Mouse (Mus musculus) gastrocnemius, postnatal 10 days (tissue): ENCODE data around the gene Ttc23l. TPM values are rescaled to one million over a fixed set of nuclear protein-coding genes. Genes with fewer than 3 reads are reported as not detected.
"Not testable (repeated sequence)": the region's sequence is repeated elsewhere in the genome, so short reads cannot be mapped to it uniquely, and the experiment has no call there.

ENCODE experiments used
- DNase-seq: peaks from one replicate; pipeline ENCODE4 v3.0.0; 2021; ENCODE audit warnings: mixed read lengths
- long read RNA-seq, 2 experiments: library from polyadenylated mRNA; stranded (forward); transcript quantifications; one replicate each; pipeline ENCODE4 v2.0.0; 2021
- total RNA-seq, 2 experiments: library from RNA; stranded (reverse); gene quantifications; 2 replicates each; pipeline ENCODE4 v1.2.3; 2021

The Ttc23l gene
- not detected for total RNA-seq
- long read RNA-seq, experiment 1 = 0 reads
- long read RNA-seq, experiment 2 = 0 reads

GRCm38 (mm10) chr15:10558465-10558864 lies at the start of gene Ttc23l:
Gene Ttc23l, minus strand, starts transcription at chr15:10558668.
- no peak for DNase-seq

GRCm38 (mm10) chr15:10599413-10599812 lies 40.9 kb upstream of the Ttc23l start:
- no peak for DNase-seq

DNA sequence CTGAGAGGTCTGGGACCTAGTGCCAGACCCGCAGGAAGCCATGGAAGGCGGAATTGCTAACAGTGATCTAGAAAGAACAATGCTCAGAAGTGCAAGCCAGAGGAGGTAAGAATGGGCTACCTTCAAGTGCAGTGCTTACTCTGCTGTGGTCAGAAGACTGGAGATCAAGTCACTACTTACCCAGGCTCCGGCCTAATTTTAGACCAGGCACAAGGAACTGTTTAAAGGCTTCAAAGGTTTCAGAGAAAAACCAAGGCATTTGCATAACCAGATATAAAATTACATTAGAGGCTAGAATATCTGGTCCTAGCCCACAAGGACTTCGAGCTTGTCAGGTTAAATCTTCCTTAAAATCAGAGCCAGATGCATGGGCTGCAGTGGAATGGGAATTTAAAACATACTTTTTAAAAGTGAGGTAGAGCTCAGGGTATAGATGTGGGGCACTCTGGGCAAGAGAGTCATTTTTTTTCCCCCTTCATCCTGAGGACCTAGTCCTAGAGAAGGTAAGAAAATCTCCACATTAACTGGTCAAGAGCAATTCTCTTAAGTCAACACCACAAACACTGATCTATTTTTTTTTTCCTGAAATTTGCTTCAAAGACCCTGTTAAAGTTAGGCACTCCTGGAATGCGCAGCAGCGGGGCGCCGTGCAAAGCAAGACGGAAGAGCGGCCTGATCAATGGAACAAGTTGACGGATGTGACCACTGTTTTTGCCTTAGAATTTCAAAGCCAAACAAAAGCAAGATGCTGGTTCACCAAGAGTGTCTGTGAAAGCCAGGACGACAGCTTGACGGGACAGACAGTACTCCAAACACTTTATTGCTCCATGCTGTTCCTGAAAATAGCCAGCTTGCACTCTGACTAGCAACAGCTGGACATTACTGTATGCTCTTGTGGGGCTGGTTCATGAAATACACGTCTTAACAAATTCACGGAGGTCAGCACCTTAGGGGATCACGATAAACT lies 40.1 kb upstream of the Ttc23l start:
- DNase-seq = no peak

- no peak for DNase-seq
Measured at GRCm38 (mm10) chr15:10596871-10597270, 38.4 kb upstream of the Ttc23l start.

DNA sequence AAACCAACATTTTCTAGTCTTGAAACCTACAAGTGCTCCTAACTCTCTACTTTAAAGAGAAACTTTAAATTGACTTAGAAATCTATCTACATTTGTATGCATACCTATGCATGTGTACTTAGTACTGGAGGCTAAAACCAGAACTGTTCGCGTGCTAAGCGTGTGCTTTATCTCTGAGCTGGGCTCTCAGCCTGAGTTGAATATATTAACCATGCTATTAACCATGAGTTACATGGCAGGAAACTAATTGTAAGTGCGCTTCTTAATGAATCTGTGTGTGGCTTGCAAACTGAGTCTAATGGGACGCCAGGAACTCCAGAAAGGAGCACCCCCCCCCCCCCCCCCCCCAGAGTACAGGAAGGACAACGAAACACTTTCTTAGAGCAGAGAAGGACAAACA lies 36.9 kb upstream of the Ttc23l start:
- DNase-seq = no peak

DNA sequence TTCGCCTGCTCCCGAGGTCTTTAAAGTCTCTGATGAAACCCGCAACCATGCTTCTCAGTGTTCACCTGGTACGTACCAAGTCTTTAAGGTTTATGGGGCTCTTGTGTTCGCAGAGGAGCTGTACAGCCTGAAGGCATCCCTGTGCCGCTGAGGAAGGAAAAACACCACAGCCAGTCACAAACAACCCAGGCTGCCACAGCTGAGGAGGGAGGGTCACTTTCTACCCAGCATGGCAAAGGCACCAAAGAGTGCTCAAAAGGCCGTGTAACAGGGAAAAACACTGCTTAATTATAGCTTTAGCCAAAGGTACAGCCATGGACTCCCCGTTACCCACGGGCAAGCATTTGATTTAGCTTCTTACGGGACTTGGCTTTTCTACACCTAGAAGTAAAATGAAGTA lies 36.4 kb upstream of the Ttc23l start:
- DNase-seq = no peak

- DNase-seq = no peak
Measured at GRCm38 (mm10) chr15:10593094-10593493, 34.6 kb upstream of the Ttc23l start.

- no peak for DNase-seq
Measured at GRCm38 (mm10) chr15:10586565-10586964, 28.1 kb upstream of the Ttc23l start.

DNA sequence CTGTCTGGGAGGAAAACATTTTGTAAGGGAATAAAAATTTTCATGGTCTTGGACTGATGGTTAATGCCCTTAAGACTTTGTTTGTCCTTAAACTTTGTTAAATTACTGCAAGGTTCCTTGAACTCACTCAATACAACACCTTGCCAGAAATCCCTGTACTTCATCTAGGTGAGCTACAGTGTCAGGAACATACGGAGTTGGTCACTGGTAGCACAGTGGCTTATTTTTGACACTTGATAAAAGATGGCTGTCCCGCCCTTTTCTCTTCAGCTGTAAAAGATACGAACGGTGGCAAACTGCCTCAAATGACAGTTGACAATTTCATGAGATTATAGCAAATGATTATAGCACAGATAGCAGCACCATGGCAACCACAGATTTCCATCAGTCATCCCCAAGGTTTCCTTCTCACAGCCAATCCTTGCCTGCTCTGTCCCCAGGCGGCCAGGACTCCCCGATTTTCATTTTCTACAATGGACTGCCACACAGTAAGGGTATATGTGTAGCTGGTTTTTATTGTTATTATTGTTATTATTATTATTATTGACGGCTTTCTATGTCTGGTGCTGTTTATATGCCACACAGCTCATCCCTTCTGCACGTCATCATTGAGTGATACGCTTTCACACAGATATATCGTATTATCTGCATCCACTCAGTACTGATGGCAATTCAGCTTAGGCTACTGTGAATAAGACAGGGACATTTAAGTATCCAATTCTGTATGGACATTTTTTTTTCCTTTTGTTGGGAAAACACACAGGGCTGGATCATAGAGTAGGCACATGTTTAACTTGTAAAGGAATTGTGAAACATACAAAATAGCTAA lies 26.1 kb upstream of the Ttc23l start:
- no peak for DNase-seq

GRCm38 (mm10) chr15:10583408-10583807 lies 24.9 kb upstream of the Ttc23l start:
- peak; percentile 56 for DNase-seq

- no peak for DNase-seq
Measured at GRCm38 (mm10) chr15:10579159-10579558, 20.7 kb upstream of the Ttc23l start.

GRCm38 (mm10) chr15:10566486-10566885 lies 8.0 kb upstream of the Ttc23l start:
- no peak for DNase-seq

- DNase-seq = no peak
Measured at GRCm38 (mm10) chr15:10564201-10564600, 5.7 kb upstream of the Ttc23l start.

DNA sequence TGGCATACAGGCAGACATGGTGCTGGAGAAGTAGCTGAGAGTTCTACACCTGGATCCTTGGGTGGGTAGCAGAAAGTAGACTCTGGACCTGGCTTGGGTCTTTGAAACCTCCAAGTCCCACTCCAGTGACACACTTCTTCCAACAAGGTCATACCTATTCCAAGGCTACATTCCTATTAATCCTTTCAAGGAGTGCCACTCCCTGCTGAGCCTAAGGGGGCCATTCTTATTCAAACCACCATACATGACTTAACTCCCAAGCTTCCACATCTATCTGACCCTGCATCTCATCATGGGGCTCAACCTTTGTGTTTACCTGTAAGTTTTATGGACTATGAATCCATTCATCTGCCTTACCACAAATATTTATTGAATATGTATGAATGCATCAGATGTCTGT lies 3.8 kb upstream of the Ttc23l start:
- DNase-seq = no peak

DNA sequence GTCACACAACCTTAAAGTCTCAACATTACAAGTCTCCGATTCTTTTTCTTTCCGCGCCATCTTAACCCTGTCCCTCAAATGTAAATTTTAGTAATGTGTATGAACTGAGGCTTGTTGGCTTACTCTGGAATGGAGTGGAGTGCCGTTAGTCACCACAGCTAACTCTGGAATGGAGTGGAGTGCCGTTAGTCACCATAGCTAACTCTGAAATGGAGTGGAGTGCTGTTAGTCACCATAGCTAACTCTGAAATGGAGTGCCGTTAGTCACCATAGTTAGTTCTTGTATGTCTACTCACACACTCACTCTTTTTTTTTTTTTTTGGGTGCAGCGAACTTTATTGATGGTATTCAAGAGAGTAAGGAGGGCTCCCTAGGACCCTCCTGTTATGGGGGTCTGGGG lies 1.5 kb upstream of the Ttc23l start:
- no peak for DNase-seq

DNA sequence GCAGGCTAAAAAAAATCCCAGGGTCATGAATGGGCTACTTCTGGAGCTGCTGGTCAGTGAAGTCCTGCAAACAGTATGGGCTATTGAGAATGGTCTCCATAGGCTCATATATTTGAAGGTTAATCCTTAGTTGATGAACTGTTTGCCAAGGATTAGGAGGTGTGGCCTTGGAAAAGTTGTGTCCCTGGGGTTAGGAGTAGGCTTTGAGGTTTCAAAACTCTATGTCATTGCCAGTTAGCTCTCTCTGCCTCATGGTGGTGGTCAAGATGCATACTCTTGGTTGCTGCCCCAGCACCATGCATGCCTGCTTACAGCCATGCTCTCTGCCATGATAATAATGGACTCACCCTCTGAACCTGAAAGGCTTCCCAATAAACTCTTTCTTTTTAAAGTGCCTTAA lies 4.1 kb downstream of the Ttc23l start:
- no peak for DNase-seq

- DNase-seq = no peak
Measured at GRCm38 (mm10) chr15:10540271-10541088, 18.0 kb downstream of the Ttc23l start.

DNA sequence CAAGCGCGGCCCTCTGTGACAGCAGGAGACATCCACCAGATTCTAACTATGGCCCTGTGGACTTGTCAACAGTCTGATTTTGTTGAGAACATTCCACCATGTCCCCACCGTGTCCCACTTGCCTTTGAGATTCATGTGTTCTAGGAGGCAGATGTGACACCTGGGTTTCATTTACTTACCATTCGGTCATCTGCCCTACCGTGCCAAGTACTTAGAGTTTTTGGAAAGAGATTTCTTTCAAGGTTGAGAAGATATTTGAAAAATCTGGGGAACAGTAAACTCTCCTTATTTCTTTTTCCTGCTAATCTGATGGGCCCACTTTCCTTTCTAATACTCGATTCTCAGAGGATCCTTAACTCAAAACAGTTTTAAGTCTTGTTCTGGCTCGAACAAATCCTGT lies 22.5 kb downstream of the Ttc23l start:
- DNase-seq = no peak

- no peak for DNase-seq
Measured at GRCm38 (mm10) chr15:10534591-10534990, 23.9 kb downstream of the Ttc23l start.

GRCm38 (mm10) chr15:10533361-10533760 lies 25.1 kb downstream of the Ttc23l start:
- not testable (repeated sequence) for DNase-seq

- DNase-seq = no peak
Measured at GRCm38 (mm10) chr15:10531352-10531751, 27.1 kb downstream of the Ttc23l start.

DNA sequence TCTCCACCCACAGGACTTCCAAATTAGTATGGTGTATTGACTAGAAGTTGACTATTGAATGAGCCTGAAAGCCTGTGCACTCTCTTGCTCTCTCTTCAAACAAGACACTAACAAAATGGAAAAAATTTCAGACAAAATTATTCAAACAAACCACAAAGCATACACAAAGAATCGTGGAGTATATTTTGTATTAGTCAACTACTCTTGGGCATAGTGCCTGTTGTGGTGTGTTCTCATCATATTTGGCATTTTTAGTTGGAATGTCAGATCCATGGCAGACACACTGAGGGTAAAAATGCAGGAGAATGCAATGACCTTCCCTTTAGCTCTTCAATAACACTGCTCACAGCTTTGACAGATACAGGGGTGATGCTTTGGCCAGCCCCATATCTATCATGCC lies 32.6 kb downstream of the Ttc23l start:
- DNase-seq = no peak
